Mouse (Mus musculus) layer of hippocampus, adult 8-10 months (tissue): ENCODE data around the gene Pdcd6. TPM values are rescaled to one million over a fixed set of nuclear protein-coding genes. Genes with fewer than 3 reads are reported as not detected.
A peak's percentile ranks its signal among the peaks of the same experiment; 100 is the strongest.

Experiments used
- DNase-seq, 2 experiments: peaks; one replicate each; pipeline ENCODE4 v3.0.0; 2022; ENCODE audit warnings: low spot score in 2 of 2
- total RNA-seq, 4 experiments: library from RNA; stranded (reverse); gene quantifications; 2 replicates each; pipeline ENCODE4 v1.2.4; 2022

The Pdcd6 gene
- total RNA-seq, 4 experiments from 2014 or later: 64.8 to 75.6 (median 72.1) TPM

DNA sequence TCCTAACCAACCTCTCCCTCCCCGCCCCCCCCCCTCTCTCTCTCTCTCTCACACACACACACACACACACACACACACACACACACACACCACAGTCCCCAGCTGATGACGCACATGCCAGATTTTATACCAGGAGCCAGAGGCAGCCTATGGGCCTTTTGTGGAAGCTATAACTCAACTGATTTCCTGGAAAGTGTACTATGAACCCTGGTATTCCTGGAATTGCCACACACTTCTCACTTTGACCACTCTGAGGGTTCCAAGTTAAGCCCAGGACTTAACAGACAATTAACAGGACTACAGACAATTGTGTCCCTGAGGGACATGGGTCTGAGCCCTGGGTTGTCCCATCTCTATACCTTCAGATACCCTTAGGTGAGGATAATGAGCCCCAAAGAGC lies 35.1 kb downstream of the Pdcd6 start:
- no peak for DNase-seq

- no peak for DNase-seq
These were observed 41.7 kb downstream of the Pdcd6 start for GRCm38 (mm10) chr13:74275726-74276125.

DNA sequence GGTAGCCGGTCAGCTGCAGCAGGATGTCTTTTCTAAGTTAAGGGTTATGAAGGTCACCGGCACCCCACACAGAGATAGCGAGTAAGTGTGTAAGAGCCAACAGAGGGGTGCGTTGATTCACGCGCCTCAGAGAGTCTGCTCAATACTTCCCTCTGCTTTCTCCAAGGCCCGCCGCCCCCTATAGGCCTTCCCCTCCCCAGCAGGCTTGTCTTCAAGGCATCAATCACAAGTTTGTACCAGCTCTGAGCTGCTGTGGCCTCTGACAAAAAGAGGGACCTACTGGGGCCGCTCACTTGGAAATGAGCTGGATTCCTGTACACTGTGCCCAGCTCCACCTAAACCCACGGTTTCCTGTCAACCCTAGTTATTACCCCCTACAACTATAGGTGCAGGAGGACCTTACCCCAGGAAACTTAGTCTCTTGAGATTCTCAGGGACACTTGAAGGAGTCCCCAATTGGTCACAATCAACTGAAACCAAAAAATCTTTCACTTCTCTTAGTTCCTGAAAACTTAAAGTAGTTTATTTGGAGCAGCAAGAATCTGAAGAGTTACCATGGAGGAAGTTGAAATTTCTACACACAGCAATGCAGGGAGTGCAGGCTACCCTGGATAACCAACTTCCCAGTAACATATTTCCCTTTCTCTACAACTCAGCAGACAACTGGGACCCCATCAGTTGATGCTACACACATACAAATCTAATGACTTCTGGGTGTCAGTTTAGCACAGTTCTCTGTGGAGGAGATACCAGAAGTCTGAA lies 57.0 kb downstream of the Pdcd6 start:
- DNase-seq: peak; percentile 9 to 33

DNA sequence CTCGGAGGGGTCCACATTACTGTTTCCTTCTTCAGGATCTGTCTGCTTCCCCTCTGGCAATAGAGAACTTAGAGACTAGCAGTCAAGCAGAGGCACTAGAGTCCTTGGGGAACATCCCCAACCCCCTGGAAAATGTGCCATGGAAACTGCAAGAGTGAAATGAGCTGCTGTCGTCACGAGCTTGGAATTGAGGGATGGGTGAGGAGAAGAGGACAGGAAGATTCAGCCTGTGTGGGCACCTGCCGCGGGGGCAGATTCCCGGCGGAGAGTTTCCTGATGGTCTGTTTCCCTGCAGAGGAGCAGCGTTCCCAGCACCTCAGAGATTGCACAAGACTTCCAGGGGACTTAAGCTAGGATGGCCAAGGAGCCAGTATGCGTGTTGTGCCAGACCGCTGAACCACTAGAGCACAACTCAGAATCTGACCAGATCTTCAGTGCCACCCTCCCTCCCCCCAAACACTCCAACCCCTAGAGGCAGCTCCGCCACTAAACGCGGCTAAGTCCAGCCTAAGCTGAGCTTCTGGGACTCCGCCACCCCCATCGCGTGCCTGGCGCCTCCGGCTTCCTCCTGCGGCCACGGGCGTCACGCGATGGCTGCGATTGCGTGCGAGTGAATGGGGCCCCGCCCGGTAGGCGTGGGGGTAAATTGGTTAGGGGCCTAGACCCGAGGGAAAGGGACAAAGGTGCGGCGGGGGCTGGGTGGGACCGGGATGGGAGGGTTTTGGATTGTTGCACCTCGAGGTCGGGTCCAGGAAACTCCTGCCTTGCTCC lies 57.7 kb downstream of the Pdcd6 start:
- peak; percentile 8 to 12 for DNase-seq

Other genes with a start within 250 kb of the Pdcd6 start
- 1 to 10 TPM; 1.4 to 2.4 (median 1.8) TPM for gene Slc9a3, start 196.1 kb downstream of the Pdcd6 start, total RNA-seq
- 10 to 100 TPM; 65.6 to 78.6 (median 73.8) TPM for gene Exoc3, start 108.8 kb downstream of the Pdcd6 start, total RNA-seq
- 1 to 10 TPM in 1 of 4 experiments, under 1 TPM in 3; 0.67 to 1.4 (median 0.81) TPM for gene Ahrr, start 25.2 kb downstream of the Pdcd6 start, total RNA-seq
- gene Sdha, start 32.7 kb upstream of the Pdcd6 start, total RNA-seq: 100 to 1,000 TPM; 336 to 349 (median 340) TPM
- gene Ccdc127, start 32.7 kb upstream of the Pdcd6 start, total RNA-seq: 100 to 1,000 TPM in 1 of 4 experiments, 10 to 100 TPM in 3; 73.7 to 101 (median 82.6) TPM
- gene Lrrc14b, start 46.4 kb upstream of the Pdcd6 start, total RNA-seq: under 1 TPM in 2 of 4 experiments, not detected in 2; 0.41 to 0.43 TPM
- 1 to 10 TPM; 4.0 to 6.5 (median 5.4) TPM for gene Zfp72, start 73.3 kb upstream of the Pdcd6 start, total RNA-seq
- 100 to 1,000 TPM; 137 to 280 (median 208) TPM for gene Ftl1-ps1, start 82.1 kb upstream of the Pdcd6 start, total RNA-seq
- 1 to 10 TPM; 3.9 to 7.5 (median 6.9) TPM for gene Zfp825, start 176.4 kb upstream of the Pdcd6 start, total RNA-seq